Mouse (Mus musculus): ENCODE measurements at regions not wholly inside any gene's neighbourhood (a gene's known extent, or its start where the extent isn't known, plus 50 kb on each side); places are given as distances from the start of the nearest gene placed in this dataset.

DNA sequence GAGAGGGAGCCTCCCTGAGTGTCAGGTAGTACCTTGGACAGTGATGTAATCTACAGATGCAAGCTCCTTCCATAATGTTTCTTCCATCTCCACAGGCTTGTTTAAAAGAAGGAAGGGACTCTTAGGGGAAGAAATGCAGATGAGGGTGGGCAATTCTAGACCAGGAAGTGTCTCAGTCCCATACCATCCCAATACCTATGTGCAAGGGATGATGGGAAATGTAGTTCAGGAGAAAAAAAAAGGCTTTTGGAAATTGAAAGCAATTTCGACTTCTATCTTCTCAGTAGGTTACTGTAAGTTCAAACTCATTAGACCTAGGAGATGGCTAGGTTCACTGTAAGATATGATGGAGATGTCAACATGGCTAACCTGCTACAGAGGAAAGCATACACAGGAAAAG lies 68.3 kb downstream of the Cd83 start:
- no peak for DNase-seq

DNA sequence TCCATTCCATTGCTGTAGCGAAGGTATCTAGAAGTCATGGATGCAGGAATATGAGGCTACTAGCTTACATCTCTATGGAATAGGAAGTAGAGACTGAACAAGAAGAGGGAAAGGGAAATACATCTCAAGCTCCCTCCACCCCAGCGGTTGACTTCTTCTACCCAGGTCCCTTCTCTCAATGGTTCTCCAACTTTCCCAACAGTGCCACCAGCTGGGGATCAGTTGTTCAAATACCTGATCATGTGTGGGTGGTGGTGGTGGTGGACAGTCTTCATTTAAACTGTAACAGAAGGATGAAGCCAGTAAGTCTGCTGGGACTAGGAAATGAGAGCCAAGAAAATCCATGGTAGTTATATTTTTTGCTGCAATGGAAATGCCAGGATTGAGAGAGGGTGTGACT lies 70.4 kb downstream of the Cd83 start:
- DNase-seq, result no peak

DNA sequence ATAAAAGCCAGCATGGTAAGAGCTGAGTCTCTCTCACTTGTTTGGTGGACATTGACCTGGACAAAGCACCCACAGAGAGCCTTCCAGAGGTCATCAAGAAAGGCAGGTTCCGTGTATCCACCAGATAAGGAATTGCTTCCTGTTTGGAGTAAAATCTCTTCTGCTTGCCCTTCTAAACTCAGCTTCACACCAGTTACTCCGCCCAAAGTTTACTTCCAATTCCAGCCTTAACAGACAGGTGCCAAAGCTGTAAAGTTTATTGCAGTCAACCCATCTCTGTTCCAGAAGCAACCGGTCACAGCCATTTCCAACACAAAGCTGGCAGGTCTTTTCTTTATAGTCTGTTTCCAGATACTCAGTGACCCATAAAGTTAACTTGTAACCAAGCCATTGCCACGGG lies 76.4 kb downstream of the Cd83 start:
- no peak for DNase-seq

GRCm38 (mm10) chr13:43861424-43861823 lies 76.8 kb downstream of the Cd83 start:
- DNase-seq, result no peak

DNA sequence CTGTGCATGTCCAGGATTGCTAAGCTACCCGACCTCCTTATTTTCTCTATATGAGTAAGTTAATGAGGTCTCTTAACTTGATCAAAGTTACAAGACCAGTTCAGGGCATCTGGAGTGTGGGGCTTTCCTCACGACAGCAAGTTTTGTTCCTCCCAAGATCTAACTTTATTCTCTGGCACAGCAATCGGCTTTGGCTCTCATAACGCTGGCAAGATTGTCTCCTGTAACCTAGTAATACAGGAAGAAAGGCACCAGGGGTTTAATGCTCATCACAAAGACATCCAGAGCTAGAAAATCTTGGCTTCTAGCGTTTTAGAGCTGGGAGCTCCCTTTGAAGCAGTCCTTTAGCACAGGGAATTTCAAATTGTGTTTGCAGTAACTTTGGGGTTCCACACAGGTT lies 77.5 kb downstream of the Cd83 start:
- no peak for DNase-seq

GRCm38 (mm10) chr13:43862586-43862985 lies 78.0 kb downstream of the Cd83 start:
- no peak for DNase-seq

- no peak for DNase-seq
These were observed 79.1 kb downstream of the Cd83 start for GRCm38 (mm10) chr13:43863581-43864100.

- peak; percentile 99 for DNase-seq
These were observed 79.7 kb downstream of the Cd83 start for GRCm38 (mm10) chr13:43864153-43864861.

GRCm38 (mm10) chr13:43865036-43865435 lies 80.5 kb downstream of the Cd83 start:
- peak; percentile 81 for DNase-seq

DNA sequence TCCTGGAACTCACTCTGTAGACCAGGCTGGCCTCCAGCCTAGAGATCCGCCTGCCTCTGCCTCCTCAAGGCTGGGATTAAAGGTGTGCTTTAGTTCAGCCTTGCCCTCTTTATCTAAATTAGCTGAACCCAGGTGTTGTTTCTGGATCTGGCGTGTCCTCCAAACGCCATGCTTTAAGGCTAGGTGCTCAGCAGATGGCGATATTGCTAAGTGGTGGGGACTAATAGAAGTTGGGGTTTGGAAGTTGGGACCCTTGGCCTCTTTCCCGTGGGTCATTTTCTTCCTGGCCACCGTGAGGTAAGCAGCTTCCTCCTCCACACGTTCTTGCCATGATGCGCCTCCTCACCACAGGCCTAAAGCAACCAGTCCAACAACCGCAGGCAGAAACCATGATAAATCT lies 91.3 kb downstream of the Cd83 start:
- DNase-seq, result no peak

- DNase-seq, result no peak
These were observed 102.7 kb downstream of the Cd83 start for GRCm38 (mm10) chr13:43887284-43887683.

DNA sequence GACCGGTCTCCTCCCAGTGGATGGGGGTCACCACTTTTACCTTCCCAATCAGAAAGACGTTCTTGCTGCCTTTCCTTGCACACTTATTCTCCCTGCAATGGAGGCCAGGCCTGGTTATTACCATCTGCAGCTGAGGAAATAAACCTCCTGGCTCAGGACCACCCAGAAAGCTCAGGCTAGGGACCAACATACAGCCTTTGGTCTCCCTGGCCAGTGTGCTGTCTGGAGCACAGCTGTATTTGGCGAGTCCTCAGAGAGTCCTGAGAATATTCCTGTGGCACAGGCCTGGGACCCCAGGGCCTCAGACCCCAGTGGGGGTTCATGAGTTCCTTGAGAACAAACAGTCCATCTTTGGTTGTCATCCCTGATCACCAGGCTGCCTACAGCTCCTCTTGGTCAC lies 107.4 kb downstream of the Cd83 start:
- peak; percentile 29 for DNase-seq

- DNase-seq, result no peak
These were observed 111.4 kb downstream of the Cd83 start for GRCm38 (mm10) chr13:43895990-43896389.

DNA sequence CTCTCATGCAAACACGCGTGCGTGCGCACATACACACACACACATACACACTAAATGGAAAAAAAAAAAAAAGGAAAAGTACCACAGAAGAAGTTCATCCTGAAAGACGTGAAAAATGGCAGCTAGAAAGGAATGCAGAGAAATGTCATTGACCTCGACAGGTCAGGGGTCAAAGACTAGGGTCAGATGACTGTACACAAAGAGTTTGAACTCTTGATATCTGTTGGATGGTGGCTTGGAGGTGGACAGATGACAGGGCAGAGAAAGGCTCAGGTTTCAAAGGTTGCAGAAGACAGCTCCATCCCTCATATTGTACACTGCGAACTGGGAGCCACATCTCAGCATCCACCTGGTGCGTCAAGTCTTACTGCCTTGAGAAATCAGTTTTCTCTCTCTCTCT lies 112.5 kb downstream of the Cd83 start:
- no peak for DNase-seq

GRCm38 (mm10) chr13:43898555-43899258 lies 114.1 kb downstream of the Cd83 start:
- DNase-seq, result no peak

DNA sequence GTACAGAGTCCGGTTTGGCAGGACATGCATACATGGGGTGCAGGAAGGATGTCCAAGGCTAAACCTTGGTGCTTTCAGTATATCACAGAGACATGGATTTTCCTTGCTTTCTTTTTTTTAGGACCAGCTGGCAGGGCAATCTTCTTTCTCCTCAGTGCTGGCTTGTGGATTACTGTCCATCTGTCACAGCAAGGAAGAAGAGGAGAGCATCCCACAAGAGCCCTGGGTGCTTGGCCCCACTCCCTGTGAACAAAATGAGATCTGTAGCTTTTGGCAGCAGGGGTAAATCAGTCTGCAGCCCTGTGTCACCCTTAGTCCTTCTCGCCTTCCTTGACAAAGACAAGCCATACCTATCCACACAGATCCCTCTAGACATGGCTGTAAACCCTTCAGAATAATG lies 115.5 kb downstream of the Cd83 start:
- DNase-seq, result no peak

GRCm38 (mm10) chr13:43900758-43901157 lies 116.2 kb downstream of the Cd83 start:
- DNase-seq, result no peak

- DNase-seq, result no peak
These were observed 118.8 kb downstream of the Cd83 start for GRCm38 (mm10) chr13:43903391-43903790.

GRCm38 (mm10) chr13:43904291-43904690 lies 119.7 kb downstream of the Cd83 start:
- no peak for DNase-seq

- DNase-seq, result no peak
These were observed 121.7 kb downstream of the Cd83 start for GRCm38 (mm10) chr13:43906241-43906640.

DNA sequence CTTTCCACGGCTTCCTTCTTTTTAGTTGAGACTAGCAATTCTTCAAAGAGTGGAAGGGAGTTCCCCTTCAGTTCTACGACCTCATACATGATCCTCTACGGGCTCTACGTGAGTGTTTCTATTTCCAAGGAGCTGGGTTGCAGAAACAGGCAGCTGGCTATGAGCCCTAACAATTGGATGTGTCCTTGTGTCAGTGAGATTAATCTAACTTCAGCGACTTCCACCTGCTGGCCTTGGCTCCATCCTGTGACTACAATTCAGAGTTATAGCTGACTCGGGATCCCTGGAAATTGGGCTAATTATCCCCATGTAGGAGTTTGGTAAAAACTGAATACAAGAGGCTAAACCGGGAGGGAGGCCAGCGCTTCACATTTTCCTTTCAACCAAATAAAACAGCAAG lies 122.8 kb downstream of the Cd83 start:
- no peak for DNase-seq

GRCm38 (mm10) chr13:43908041-43908644 lies 123.6 kb downstream of the Cd83 start:
- DNase-seq, result no peak

- DNase-seq, result peak; percentile 59
These were observed 125.4 kb downstream of the Cd83 start for GRCm38 (mm10) chr13:43909933-43910332.

GRCm38 (mm10) chr13:43913476-43913875 lies 128.9 kb downstream of the Cd83 start:
- peak; percentile 44 for DNase-seq

Data from embryo, embryonic 11 days (tissue).